Mouse (Mus musculus) kidney, adult 2 months (tissue): ENCODE results near the gene Slc17a7. TPM values are rescaled to one million over a fixed set of nuclear protein-coding genes. Genes with fewer than 3 reads are reported as not detected.

Experiments
- DNase-seq: peaks from one replicate; pipeline ENCODE4 v3.0.0; 2021
- H3K27ac ChIP-seq: fragments of 200-500 bp; 2 replicates; pipeline ENCODE4 v1.5.1; 2012; ENCODE audit warnings: low read depth, low read length, control low read depth, inconsistent platforms; ENCODE audit not compliant: insufficient read depth
- H3K27me3 ChIP-seq: fragments of 200-500 bp; replicated peaks from 2 replicates; pipeline ENCODE4 v1.6.1; 2012; ENCODE audit warnings: mild to moderate bottlenecking, moderate library complexity, low read length, inconsistent platforms; ENCODE audit not compliant: control insufficient read depth, insufficient read depth
- H3K36me3 ChIP-seq: fragments of 200-500 bp; 2 replicates; pipeline ENCODE4 v1.6.1; 2012; ENCODE audit warnings: mild to moderate bottlenecking, moderate library complexity, low read length, inconsistent platforms; ENCODE audit not compliant: control insufficient read depth, insufficient read depth
- H3K4me1 ChIP-seq: fragments of 200-500 bp; 2 replicates; pipeline ENCODE4 v1.6.1; 2011; ENCODE audit warnings: low read length; ENCODE audit not compliant: control insufficient read depth, insufficient read depth
- H3K4me3 ChIP-seq: fragments of 200-500 bp; 2 replicates; pipeline ENCODE4 v1.5.1; 2011; ENCODE audit warnings: mild to moderate bottlenecking, low read depth, low read length, control low read depth; ENCODE audit not compliant: insufficient read depth
- CTCF ChIP-seq: fragments of 200-500 bp; conservative IDR thresholded peaks from 2 replicates; pipeline ENCODE4 v1.5.1; 2011; ENCODE audit warnings: low read depth, mild to moderate bottlenecking, control low read depth, low read length, moderate library complexity, mixed read lengths; ENCODE audit not compliant: insufficient read depth, insufficient read length
- POLR2A ChIP-seq: fragments of 200-500 bp; IDR thresholded peaks from one replicate; pipeline ENCODE4 v1.6.1; 2011; ENCODE audit warnings: low read depth, low read length, control low read depth
- WGBS: fragments of 180-500 bp; shearing (Covaris S2); methylation state at CpG from one replicate; pipeline ENCODE4 v1.1.7; 2018; 5-methylcytosine and 5-hydroxymethylcytosine counted together
- polyA plus RNA-seq: library from polyadenylated mRNA; depleted of rRNA; stranded (reverse); fragments of >200 nt; gene quantifications from 2 replicates; pipeline ENCODE4 v1.2.3, GENCODE M21; 2012; rRNA removed

Slc17a7 gene
- not detected in 2 replicates for polyA plus RNA-seq

GRCm38 (mm10) chr7:45163735-45164490, at the start of gene Slc17a7:
Slc17a7 (plus strand) TSS chr7:45163949.
- TF ChIP-seq CTCF: no peak
- no peak for TF ChIP-seq POLR2A

GRCm38 (mm10) chr7:45117566-45117965, 46.2 kb upstream of the Slc17a7 start:
- no peak overlapping the region for H3K27ac ChIP-seq
- WGBS: 73% methylated on average over 8 of the region's 8 CpGs

More at GRCm38 (mm10) chr7:45163735-45164490, at the start of gene Slc17a7:
- Histone ChIP-seq H3K4me1 (no peaks in the 10 kb centered on the region; the same call in 1 of the 2 replicates), H3K36me3 (no peaks in the 10 kb centered on the region), H3K27ac (no peak within 1 kb of the TSS), H3K4me3 (0 out of 2 replicates have a peak within 1 kb of the TSS, but pooled peaks have one; percentile 4), H3K27me3 (peaks cover 2% of the 10 kb centered on the region)
- DNase-seq: peak; percentile 44
- 5% methylated on average over 40 of the region's 41 CpGs for WGBS

GRCm38 (mm10) chr7:45118336-45118735, 45.4 kb upstream of the Slc17a7 start:
- no peak for DNase-seq
- WGBS: 82% methylated on average over 6 of the region's 6 CpGs
- peaks cover 7% of the 10 kb centered on the region for H3K4me1 ChIP-seq
- H3K4me3 ChIP-seq: no peak overlapping the region
- TF ChIP-seq POLR2A (no peak), CTCF (no peak)
- H3K27ac ChIP-seq: no peak overlapping the region
- H3K36me3 ChIP-seq: peaks cover 2% of the 10 kb centered on the region; the same call in 1 of the 2 replicates
- no peaks in the 10 kb centered on the region for H3K27me3 ChIP-seq

More at GRCm38 (mm10) chr7:45117566-45117965, 46.2 kb upstream of the Slc17a7 start:
- TF ChIP-seq POLR2A: no peak
- no peak for TF ChIP-seq CTCF
- H3K27me3 ChIP-seq: no peaks in the 10 kb centered on the region
- no peak overlapping the region for H3K4me3 ChIP-seq
- no peak for DNase-seq
- no peaks in the 10 kb centered on the region for H3K4me1 ChIP-seq
- peaks cover under 1% of the 10 kb centered on the region; the same call in 1 of the 2 replicates for H3K36me3 ChIP-seq

GRCm38 (mm10) chr7:45119780-45120709, 43.7 kb upstream of the Slc17a7 start:
- H3K27me3 ChIP-seq: no peaks in the 10 kb centered on the region
- H3K27ac ChIP-seq: no peak overlapping the region
- DNase-seq: no peak
- peaks cover 2% of the 10 kb centered on the region; the same call in 1 of the 2 replicates for H3K36me3 ChIP-seq
- TF ChIP-seq POLR2A (no peak), CTCF (no peak)
- 81% methylated on average over 5 of the region's 5 CpGs for WGBS
- H3K4me1 ChIP-seq: peaks cover 11% of the 10 kb centered on the region
- H3K4me3 ChIP-seq: no peak overlapping the region

GRCm38 (mm10) chr7:45121404-45121803, 42.3 kb upstream of the Slc17a7 start:
- TF ChIP-seq CTCF (no peak), POLR2A (peak; percentile 7)

GRCm38 (mm10) chr7:45121966-45122365, 41.8 kb upstream of the Slc17a7 start:
- H3K4me3 ChIP-seq: peak overlapping the region; percentile 12; the same call in 1 of the 2 replicates
- peaks cover 13% of the 10 kb centered on the region for H3K4me1 ChIP-seq
- peaks cover 12% of the 10 kb centered on the region; the same call in 1 of the 2 replicates for H3K36me3 ChIP-seq
- H3K27ac ChIP-seq: peak overlapping the region; percentile 40; the same call in 1 of the 2 replicates
- TF ChIP-seq CTCF (no peak), POLR2A (no peak)
- no peaks in the 10 kb centered on the region for H3K27me3 ChIP-seq
- DNase-seq: no peak

More at GRCm38 (mm10) chr7:45121404-45121803, 42.3 kb upstream of the Slc17a7 start:
- H3K27me3 ChIP-seq: no peaks in the 10 kb centered on the region
- H3K36me3 ChIP-seq: peaks cover 9% of the 10 kb centered on the region; the same call in 1 of the 2 replicates
- peak; percentile 81 for DNase-seq
- peak overlapping the region; percentile 12; the same call in 1 of the 2 replicates for H3K4me3 ChIP-seq
- H3K27ac ChIP-seq: peak overlapping the region; percentile 40; the same call in 1 of the 2 replicates
- H3K4me1 ChIP-seq: peaks cover 11% of the 10 kb centered on the region
- WGBS: 43% methylated on average over 8 of the region's 8 CpGs

GRCm38 (mm10) chr7:45122561-45123185, 41.1 kb upstream of the Slc17a7 start:
- peak overlapping the region; percentile 91 for H3K4me3 ChIP-seq
- H3K27ac ChIP-seq: no peak overlapping the region
- 72% methylated on average over 15 of the region's 15 CpGs for WGBS
- peaks cover 14% of the 10 kb centered on the region; the same call in 1 of the 2 replicates for H3K36me3 ChIP-seq
- DNase-seq: no peak
- TF ChIP-seq POLR2A (no peak), CTCF (no peak)
- peaks cover 18% of the 10 kb centered on the region for H3K4me1 ChIP-seq
- no peaks in the 10 kb centered on the region for H3K27me3 ChIP-seq
